Mouse (Mus musculus): ENCODE results near the gene Nqo1.

Nqo1 gene

DNA sequence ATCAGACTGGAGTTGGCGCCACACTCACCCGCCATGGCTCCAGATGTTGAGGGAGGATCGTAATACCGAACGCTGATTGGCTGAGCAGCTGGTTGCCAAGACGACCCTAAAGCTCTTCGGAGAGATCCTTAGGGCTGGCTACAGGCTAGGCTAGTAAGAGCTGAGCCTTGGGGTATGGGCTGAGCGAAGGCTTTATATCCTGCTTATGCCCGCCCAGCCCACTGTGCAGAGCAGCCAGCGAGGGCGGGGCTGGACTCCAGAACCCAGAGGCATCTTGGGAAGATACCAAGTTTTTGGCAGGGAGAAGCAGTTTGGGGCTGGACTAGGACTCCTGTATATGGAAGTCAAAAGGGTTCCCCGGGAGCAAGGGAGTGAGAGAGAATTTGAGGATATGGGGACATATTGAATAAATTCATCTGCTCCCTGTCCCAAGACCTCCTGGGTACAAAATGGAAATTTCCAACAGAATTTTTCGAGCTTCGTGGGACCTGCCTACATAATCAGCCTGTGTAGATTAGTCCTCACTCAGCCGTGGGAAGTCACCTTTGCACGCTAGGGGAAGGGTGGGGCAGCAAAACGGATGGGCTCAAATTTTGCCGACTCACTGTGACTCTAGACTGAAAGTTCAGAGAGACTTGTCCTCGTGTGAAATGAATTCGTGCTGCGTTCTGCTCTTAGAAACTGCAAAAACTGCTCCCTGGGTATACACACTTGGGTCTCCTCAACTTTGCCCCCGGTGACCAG lies at the start of gene Nqo1:
Gene Nqo1 (minus strand): TSS at position 169 of the 744 bp plus-strand sequence.
- in situ Hi-C loops (cut with MboI; ENCODE audit: low pct_unique_long_range_greater_than_20kb in 1 of 2, low sequenced_read_pairs in 2 of 2, unreplicated experiment in 1 of 2) = no loop called here

DNA sequence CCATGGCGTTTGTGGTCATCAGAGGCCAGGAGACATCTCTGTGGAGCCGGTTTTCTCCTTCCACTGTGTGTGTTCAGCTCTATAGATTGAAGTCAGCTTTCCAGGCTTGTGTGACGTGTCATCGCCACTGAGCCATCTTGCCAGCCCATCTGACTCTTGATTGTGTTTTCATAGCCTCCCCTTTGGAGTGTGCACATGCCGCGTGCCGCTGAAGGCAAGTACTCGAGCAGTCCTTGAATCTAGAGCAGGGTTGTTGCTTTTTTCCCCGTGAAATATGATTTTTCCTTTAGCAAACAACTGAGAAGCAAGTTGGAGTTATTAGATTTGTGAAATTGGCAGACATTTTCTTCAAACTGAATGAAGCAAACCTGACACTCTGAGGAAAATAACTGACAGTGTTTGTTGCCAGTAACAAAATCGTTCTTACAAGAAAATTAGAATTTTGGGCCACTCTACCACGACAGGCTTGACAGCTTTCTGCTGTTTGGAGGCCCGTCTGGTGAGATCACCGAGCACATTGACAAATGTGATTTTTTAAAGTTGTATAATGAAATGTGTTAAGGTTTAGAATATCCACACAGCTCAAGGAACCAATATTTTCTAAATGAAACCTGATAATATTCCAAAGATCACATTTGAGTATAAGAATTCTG lies 48.5 kb upstream of the Nqo1 start:
- in situ Hi-C loops (cut with MboI; ENCODE audit: low pct_unique_long_range_greater_than_20kb in 1 of 2, low sequenced_read_pairs in 2 of 2, unreplicated experiment in 1 of 2) = no loop called here

DNA sequence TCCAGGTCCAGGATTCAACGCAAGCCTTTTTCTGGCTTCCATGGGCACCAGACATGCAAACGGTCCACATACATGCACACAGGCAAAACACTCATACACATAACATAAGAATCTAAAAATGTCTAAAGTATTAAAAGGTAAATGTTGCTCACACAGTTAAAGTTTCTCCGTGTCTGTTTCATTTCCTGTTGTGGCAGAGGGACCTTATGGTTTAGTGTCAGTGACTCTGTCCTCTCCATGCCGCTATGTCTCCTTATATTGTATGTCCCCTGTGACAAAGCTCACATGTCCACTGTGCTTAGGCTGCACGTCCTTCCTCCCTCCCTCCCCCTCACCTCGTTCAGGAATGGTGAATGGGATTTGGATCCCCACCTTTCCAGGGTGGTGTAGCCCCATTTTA lies 46.6 kb upstream of the Nqo1 start:
- in situ Hi-C loops (cut with MboI; ENCODE audit: low pct_unique_long_range_greater_than_20kb in 1 of 2, low sequenced_read_pairs in 2 of 2, unreplicated experiment in 1 of 2) = no loop called here

DNA sequence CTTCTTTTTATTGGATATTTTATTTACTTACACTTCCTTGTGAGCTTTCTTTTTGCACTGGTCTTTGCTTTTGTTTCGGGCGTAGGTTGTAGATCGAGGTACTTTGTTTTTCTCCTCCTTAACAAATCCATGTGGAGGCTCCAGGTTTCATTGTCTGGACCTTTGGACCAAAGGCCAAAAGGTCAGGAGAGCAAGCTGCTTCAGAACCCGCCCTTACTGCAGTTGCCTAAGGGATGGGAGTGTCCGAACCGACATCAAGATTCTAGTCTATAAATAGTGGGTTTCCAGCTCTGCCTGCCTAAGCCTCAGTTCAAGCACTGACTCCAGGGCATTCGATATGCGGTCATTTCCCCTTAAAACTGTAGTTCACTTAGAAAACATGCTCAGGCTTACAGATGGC lies 46.1 kb upstream of the Nqo1 start:
- in situ Hi-C loops (cut with MboI; ENCODE audit: low pct_unique_long_range_greater_than_20kb in 1 of 2, low sequenced_read_pairs in 2 of 2, unreplicated experiment in 1 of 2) = no loop called here

DNA sequence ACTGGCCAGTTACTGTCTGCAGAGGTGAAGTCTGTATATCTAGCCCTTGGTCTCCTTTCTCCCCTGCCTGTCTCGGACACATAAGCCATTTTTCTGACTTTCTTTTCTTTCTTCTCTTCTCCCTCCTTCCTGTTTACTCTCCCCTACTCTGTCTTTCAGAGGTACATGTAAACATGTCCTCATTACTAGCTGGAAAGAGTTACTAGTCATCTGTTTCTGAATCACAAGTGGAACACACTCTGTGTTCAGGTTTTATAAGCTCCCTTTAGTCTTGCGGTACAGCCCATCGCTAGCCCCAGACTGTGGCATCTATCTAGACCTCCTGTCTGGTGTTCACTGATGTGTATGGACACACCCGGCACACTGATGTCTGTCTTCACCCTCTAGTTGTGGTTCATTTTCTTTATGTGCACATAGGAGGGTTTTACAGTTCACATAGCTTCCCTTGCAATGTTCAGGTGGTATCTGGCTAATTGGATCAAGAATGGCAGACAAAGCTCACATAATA lies 45.4 kb upstream of the Nqo1 start:
- in situ Hi-C loops (cut with MboI; ENCODE audit: low pct_unique_long_range_greater_than_20kb in 1 of 2, low sequenced_read_pairs in 2 of 2, unreplicated experiment in 1 of 2) = no loop called here

DNA sequence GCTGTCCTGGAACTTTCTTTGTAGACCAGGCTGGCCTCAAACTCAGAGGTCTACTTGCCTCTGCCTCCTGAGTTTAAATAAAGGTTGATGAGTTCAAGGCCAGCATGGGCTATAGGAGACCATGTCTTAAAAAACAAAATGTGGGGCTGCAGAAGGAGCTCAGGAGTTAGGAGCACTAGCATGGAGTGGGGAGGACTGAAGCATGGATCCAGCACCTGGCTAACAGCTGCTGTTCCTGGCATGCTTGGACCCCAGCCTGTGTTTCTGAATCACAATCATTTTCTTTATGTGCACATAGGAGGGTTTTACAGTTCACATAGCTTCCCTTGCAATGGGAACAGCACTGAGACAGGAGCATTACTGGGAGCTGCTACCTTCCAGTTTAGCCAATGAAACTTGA lies 44.7 kb upstream of the Nqo1 start:
- in situ Hi-C loops (cut with MboI; ENCODE audit: low pct_unique_long_range_greater_than_20kb in 1 of 2, low sequenced_read_pairs in 2 of 2, unreplicated experiment in 1 of 2) = no loop called here

DNA sequence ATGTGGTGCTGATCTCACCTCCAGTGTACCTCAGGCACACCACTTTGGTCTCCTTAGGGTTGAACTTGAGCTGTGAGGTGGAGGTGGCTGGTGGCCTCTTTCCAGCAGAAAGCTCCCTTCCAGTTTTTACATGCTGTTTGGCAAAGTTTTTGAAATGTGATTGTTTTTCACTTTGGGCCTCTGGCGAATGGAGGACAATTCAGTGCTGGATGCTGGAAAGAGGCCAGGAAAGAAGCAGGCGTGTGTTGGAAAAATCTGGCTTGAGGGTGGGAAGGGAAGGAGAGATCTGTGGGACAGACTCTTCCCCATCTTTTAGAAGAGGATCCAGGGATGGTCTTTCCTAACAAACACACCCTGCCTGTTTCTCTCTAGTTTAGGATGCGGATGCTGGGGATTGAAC lies 41.6 kb upstream of the Nqo1 start:
- in situ Hi-C loops (cut with MboI; ENCODE audit: low pct_unique_long_range_greater_than_20kb in 1 of 2, low sequenced_read_pairs in 2 of 2, unreplicated experiment in 1 of 2) = no loop called here

DNA sequence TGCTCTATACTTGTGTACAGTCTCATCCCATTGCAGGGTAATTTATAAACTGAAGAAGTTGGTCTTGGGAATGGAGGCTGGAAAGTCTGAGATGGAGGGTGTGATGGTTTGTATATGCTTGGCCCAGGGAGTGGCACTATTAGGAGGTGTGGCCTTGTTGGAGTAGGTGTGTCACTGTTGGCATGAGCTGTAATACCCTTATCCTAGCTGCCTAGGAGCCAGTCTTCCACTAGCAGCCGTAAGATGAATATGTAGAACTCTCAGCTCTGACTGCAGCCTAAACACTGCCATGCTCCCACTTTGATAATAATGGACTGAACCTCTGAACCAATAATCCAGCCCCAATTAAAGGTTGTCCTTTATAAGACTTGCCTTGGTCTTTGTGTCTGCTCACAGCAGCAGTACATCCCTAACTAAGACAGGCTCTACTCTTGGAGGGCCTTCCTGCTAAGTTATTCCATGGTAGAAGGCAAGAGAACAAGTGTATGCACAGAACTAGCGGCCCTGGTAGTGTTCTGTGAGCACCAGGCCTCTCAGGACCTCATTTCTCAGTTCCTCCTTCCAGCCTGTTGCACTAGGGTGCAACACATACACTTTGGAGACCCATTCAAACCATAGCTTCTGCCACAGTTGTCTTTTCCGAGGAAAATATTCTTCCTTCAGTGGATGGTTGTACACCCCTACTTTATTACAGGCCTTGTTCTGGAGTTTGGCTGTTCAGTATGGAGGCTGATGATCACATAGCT lies 37.0 kb upstream of the Nqo1 start:
- in situ Hi-C loops (cut with MboI; ENCODE audit: low pct_unique_long_range_greater_than_20kb in 1 of 2, low sequenced_read_pairs in 2 of 2, unreplicated experiment in 1 of 2) = no loop called here

DNA sequence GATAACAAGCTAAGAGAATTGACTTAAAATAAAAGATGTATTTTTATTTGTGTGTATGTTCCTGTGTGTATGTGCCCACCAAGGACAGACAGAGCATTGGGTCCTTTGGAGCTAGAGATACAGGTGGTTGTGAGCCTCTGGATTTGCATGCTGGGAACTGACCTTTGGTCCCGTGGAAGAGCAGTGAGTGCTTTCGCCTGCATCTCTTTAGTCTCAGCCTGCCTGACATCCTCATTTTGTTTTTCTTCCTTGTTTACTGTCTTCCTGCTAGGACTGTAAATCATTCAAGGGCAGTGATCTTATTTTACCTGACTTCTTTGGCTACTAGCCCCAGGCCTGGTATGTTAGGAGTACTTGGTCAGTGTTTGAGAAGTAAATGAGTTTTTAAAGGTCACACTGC lies 34.7 kb upstream of the Nqo1 start:
- in situ Hi-C loops (cut with MboI; ENCODE audit: low pct_unique_long_range_greater_than_20kb in 1 of 2, low sequenced_read_pairs in 2 of 2, unreplicated experiment in 1 of 2) = no loop called here

DNA sequence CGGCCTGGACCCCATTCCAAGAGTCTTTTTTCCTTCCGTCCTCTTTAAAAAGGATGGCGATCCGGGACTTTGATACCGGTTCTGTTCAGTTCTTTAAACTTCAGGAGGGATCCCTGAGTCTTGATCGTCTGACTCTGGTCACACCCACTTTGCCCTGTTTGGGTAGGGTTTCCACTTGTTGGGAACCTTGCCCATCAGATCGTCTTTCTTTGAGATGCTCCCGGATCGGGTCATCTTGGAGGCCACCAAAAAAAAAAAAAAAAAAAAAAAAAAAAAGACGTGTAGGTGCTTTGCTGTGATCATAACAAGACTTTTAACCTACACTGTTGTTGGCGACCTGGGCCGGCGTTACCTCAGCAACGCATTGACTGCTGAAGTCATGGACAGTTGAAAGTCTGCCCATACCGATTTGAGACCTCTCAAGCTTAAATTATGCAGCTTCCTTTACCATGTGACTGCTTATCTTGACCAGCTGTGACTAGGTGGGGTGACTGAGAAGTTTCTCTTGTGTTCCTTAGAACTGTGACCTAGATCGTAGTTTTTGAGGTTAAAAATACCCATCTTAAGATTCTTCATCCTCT lies 33.9 kb upstream of the Nqo1 start:
- in situ Hi-C loops (cut with MboI; ENCODE audit: low pct_unique_long_range_greater_than_20kb in 1 of 2, low sequenced_read_pairs in 2 of 2, unreplicated experiment in 1 of 2) = no loop called here

DNA sequence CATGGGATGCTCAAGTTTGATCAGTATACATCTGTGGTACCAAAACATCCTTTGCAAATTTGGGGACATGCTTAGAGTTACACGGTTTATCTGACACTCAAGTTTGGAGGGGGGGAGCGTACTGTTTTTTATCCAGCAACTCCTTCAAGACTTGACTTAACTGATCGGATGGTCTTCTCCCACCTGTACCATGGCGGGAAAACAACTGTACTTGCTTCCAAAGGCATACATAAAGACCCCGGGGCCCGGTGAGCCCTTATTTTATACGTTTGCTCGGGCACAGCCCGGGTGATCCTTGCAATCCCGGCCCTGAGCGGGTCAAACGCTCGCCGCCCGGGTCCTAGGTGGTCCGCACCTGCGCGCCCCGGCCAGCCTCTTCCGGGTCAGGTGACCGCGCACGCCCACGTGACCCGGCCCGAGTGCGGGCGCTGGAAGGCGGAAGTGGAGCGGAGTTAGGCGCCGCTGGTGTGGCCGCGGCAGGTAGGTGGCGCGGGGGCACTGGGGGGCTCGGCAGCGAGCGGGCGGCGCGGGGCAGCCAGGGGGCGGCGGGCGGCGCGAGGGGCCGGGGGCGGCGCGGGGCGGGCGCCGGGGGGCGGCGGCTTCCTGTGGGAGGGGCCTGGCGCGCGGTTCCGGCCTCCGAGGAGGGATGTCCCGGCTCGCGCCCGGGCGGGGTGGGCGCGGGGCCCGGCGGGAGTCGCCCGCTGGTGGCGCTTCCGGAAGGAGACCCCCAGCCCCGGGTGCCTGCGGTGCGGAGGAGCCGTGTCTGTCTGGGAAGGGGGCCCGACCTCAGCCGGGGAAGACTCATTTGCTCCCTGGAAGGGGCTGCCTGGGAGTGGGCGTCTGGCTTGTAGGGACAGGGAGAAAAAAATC lies 33.2 kb upstream of the Nqo1 start, which contains the start of gene Wwp2:
Gene Wwp2 (plus strand): TSS at position 404 of the 870 bp plus-strand sequence.
- in situ Hi-C loops (cut with MboI; ENCODE audit: low pct_unique_long_range_greater_than_20kb in 1 of 2, low sequenced_read_pairs in 2 of 2, unreplicated experiment in 1 of 2) = no loop called here

DNA sequence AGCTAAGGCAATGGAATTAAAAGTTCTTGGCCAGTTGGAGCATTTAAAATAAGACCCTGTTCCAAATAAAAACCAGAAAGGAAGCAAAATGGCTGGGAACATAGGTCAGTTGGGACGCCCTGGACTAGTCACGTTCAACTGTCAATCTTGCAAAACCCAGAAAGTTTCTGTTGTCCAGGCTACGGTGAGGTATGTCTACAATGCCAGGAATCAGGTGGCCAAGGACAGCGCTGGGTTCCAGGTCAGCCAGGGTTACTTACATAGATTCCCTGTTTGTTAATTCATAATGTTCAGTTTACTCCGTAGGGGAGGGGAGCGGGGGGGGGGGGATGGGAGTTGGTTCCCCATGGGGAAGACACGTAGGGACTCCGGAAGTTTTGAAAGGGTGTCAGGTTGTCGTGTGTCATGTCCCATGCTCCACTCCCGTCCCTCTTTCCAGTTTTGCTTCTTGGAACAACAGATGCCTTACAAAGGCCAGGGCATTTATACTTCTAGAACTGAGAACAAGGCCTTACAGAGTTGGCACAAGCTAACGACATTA lies 32.5 kb upstream of the Nqo1 start:
- in situ Hi-C loops (cut with MboI; ENCODE audit: low pct_unique_long_range_greater_than_20kb in 1 of 2, low sequenced_read_pairs in 2 of 2, unreplicated experiment in 1 of 2) = no loop called here

DNA sequence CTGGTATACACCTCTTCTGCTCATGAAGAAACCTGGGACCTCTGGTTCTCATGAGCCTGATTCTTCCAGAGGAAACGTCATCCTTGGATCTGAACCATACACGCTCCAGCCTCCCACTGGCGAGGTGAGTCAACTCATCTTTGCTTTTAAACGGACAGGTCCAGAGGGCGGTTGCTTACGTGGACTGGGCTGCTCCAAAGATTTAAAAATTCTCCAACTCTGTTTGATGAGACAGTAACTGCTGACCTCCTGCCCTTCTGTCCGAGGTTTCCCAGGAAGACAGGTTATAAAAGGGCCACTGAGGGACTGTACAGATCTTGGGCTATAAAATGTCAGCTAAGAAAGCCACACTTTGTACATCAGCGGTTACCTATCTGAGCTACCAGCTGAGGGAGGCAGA lies 27.8 kb upstream of the Nqo1 start:
- in situ Hi-C loops (cut with MboI; ENCODE audit: low pct_unique_long_range_greater_than_20kb in 1 of 2, low sequenced_read_pairs in 2 of 2, unreplicated experiment in 1 of 2) = loop anchor here in 1 of 2 experiments (5.0 kb wide), 1 partner anchor 44 kb away; no protein-coding TSS in a partner anchor

DNA sequence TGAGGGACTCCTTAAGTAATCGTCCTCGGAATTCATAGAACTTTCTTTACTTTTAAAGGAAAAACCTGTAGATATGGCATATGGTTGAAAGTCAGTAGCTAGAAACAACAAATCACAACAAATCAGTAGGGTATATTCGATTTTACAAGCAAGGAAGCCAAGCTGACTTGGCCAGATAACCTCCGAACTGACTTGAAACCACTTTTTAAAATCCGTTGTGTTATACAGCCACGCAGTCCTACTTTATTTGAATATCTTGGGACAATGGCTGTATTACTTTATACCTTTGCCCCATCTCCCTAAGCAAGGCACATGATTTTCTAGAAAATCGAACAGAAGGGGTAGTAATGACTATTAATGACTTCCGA lies 22.2 kb upstream of the Nqo1 start:
- in situ Hi-C loops (cut with MboI; ENCODE audit: low pct_unique_long_range_greater_than_20kb in 1 of 2, low sequenced_read_pairs in 2 of 2, unreplicated experiment in 1 of 2) = no loop called here

DNA sequence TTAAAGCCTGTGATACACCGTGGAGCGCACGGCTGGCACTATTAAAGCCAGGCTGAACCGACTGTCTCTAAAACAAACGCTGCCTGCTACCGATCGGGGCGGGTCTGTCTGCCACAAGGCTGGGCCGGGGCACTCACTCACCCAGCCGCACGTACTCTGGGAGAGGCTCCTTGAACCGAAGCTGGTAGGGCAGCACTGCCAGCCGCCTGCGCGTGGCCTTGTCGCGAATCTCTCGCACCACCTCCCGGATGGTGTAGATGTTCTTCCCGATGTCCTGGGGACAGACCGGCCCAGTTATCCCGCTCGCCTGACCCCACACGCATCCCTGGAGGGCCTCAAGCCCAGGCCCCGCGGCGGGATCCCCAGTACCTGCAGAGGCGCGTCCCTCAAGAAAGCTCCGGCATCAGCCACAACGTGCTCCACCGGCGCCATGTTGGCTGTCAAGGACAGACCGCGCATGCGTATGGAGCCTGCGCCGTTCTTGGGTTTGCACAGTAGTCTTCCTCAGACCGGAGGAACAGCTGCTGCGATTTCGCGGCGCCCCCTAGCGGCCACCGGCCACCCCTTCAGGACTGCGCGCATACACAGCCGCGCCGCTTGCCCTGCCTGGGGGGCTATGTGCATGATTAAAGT lies 21.7 kb upstream of the Nqo1 start, which contains the start of gene Nob1:
Gene Nob1 (minus strand): TSS at position 455 of the 633 bp plus-strand sequence.
- in situ Hi-C loops (cut with MboI; ENCODE audit: low pct_unique_long_range_greater_than_20kb in 1 of 2, low sequenced_read_pairs in 2 of 2, unreplicated experiment in 1 of 2) = no loop called here

DNA sequence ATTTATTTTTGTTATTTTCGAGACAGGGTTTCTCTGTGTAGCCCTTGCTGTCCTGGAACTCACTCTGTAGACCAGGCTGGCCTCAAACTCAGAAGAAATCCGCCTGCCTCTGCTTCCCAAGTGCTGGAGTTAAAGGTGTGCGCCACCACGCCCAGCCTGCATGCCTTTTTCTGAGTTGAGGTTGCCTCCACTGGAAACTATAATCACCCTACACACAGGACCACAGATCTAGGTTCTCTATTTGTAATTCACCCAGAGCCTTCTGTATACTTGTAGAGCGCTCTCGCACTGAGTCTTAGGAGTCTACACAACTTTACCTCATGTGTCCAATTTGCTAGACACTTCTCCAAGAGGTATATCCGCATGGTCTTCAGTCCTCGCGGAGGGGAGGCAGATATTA lies 21.2 kb upstream of the Nqo1 start:
- in situ Hi-C loops (cut with MboI; ENCODE audit: low pct_unique_long_range_greater_than_20kb in 1 of 2, low sequenced_read_pairs in 2 of 2, unreplicated experiment in 1 of 2) = no loop called here

DNA sequence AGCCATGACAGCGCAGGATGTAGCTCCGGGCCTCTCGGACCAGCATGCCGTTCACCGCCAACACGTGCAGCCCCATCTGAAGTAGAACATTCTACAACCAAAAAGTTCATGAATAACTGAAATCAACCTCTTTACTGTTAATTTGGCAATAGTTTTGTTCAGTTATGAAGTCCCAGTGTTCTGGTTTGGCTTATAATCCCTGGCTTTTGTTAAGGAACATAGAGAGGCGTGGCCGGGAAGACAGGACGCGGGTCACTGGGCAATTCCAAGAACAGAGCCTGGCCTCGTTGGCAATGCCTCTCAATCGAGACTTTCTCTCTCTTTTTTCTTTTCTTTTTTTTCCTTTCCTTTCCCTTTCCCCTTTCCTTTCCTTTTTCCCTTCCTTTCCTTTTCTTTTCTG lies 14.0 kb upstream of the Nqo1 start:
- in situ Hi-C loops (cut with MboI; ENCODE audit: low pct_unique_long_range_greater_than_20kb in 1 of 2, low sequenced_read_pairs in 2 of 2, unreplicated experiment in 1 of 2) = no loop called here
